Mouse (Mus musculus) left cerebral cortex, adult 2 months (tissue): ENCODE measurements around the gene Ugt2b38. TPM values are rescaled to one million over a fixed set of nuclear protein-coding genes. Genes with fewer than 3 reads are reported as not detected.
A peak's percentile ranks its signal among the peaks of the same experiment; 100 is the strongest.
"Not testable (repeated sequence)": the region's sequence is repeated elsewhere in the genome, so short reads cannot be mapped to it uniquely, and the experiment has no call there.

Source experiments
- DNase-seq, 2 experiments: peaks; one replicate each; pipeline ENCODE4 v3.0.0; 2021 to 2022; ENCODE audit warnings: low spot score in 2 of 2, mixed read lengths in 1 of 2; ENCODE audit errors: extremely low spot score in 1 of 2
- H3K27ac ChIP-seq: fragments of 200-600 bp; 2 replicates; pipeline ENCODE4 v1.8.1; 2022
- H3K4me3 ChIP-seq: fragments of 200-600 bp; 2 replicates; pipeline ENCODE4 v1.8.1; 2022
- CTCF ChIP-seq: fragments of 200-600 bp; IDR thresholded peaks from 2 replicates; pipeline ENCODE4 v1.8.1; 2022; ENCODE audit warnings: antibody characterized with exemption, mild to moderate bottlenecking, moderate library complexity
- intact Hi-C: fragments of 180-260 bp; cut with DNase I; formaldehyde crosslinking; loops from one replicate; pipeline ENCODE4 v1.15.1; 2025
- long read RNA-seq, 2 experiments: library from polyadenylated mRNA; stranded (forward); transcript quantifications; one replicate each; pipeline ENCODE4 v2.0.0; 2021; ENCODE audit warnings: borderline mapping rate in 2 of 2
- total RNA-seq, 2 experiments: library from RNA; stranded (reverse); gene quantifications; 2 replicates each; pipeline ENCODE4 v1.2.3; 2021

Ugt2b38 gene
- not detected for total RNA-seq
- long read RNA-seq, experiment 1, result 0 reads
- long read RNA-seq, experiment 2, result 0 reads

DNA sequence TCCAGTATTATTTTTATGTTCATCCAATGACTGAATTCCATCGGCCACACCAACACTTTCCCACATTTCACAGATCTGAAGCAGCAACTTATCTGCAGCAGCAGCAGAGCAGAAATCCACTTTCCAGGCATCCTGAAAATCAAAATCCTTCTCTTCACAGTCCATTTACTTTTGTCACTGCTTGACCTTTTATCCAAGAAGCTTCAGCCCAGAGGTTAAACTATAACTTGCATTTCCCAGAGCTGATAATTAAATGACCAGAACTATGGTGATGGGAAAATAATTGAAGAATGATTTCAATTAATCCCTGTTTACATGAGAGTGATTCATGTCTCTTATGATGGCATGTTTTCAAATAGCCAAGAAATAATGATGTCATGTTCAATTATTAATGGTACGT lies at the start of gene Ugt2b38:
Ugt2b38 (minus strand) TSS at position 163 of the 400 bp plus-strand sequence.
- DNase-seq, intact Hi-C loops: not testable (repeated sequence)

DNA sequence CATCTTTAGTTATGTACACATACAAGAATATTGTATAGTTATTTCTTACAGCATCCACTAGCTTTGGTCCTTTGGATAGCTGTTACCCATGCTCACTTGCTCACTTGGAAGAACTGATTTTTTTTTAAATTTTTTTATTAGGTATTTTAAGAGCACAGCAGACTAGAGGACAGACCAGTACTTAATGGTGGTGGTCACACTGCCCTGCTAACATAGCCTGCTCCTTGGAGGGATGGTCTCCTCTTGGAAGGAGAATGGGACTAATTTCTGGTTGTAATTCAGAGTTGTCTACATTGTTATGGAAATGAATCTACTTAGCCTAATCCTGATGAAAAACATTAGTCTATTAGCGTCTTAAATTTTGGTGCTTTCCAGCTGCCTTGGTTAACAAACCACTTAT lies 34.8 kb upstream of the Ugt2b38 start:
- DNase-seq, result no peak
- TF ChIP-seq CTCF, result no peak
- H3K27ac ChIP-seq, result no peak overlapping the region
- H3K4me3 ChIP-seq, result no peak overlapping the region
- intact Hi-C loops, result no loop called here

More for the DNA sequence above, at the start of gene Ugt2b38:
- not testable (repeated sequence) for H3K27ac ChIP-seq, H3K4me3 ChIP-seq

DNA sequence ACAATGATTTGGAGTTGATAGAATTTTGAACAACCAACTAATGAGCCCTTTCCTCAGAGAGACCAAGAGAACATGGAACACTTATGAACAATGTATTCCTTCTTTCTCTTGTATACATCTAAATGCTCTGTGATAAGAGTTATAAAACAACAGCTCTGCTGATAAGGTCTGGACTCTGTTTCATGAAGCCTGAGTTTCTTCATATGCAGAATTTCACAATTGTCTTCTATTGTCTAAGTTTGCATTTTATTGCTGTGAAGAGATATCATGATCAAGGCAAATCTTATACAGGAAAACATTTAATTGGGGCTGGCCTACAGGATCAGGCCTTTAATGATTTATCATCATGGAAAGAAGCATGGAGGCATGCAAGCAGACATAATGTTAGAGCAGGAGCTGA lies 33.7 kb upstream of the Ugt2b38 start:
- Histone ChIP-seq H3K27ac (no peak overlapping the region), H3K4me3 (no peak overlapping the region)
- no peak for TF ChIP-seq CTCF
- intact Hi-C loops, result no loop called here
- DNase-seq, result no peak

DNA sequence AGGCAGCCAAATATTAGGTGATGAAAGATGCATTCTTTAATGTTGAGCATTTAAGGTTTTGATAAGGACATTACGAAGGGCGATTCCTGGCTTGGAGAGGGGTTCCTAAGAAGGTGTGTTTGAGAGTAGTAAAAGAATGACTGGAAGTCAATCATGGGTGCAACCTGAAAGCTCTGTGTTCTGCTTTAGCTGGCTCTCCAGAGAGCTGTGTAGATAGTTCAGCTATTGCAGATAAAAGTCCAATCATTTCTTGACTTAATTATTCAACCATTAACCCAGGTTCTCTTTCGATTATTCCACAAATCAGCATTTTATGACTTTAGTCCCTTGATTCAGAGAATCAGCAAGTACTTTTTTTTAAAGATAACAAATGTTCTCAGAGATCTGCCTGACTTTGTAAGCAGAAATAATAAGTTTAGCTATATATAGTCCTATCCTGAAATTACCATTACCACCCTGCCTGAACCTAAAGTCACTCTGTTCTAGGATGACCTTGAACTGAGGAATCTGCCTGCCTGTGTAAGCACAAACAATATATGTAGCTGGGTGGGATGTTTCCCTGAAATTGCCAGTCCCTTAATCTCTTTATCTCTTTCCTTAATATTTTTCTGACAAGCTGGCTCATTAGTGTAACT lies 32.3 kb upstream of the Ugt2b38 start:
- Histone ChIP-seq H3K27ac (no peak overlapping the region), H3K4me3 (no peak overlapping the region)
- DNase-seq, result no peak
- TF ChIP-seq CTCF, result no peak
- intact Hi-C loops, result no loop called here

DNA sequence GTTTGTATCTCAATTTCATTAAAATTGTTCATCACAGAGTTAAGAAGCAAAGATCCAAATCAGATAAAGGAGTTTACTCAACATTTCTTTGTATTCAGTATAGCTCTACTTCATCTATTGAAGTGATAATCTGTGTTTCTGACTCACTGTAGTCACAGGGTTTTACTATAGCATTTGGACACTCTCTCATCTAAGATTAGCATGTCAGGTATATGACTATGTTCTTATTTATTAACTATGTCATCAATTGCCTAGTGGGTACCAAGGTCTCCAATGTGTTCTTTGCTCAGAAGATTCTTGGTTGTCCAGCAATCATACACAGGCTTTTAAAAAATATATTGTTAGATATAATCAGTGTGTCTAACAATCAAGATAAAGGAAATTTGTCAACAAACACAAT lies 31.5 kb upstream of the Ugt2b38 start:
- intact Hi-C loops, result no loop called here
- Histone ChIP-seq H3K27ac (no peak overlapping the region), H3K4me3 (no peak overlapping the region)
- no peak for TF ChIP-seq CTCF
- no peak for DNase-seq

DNA sequence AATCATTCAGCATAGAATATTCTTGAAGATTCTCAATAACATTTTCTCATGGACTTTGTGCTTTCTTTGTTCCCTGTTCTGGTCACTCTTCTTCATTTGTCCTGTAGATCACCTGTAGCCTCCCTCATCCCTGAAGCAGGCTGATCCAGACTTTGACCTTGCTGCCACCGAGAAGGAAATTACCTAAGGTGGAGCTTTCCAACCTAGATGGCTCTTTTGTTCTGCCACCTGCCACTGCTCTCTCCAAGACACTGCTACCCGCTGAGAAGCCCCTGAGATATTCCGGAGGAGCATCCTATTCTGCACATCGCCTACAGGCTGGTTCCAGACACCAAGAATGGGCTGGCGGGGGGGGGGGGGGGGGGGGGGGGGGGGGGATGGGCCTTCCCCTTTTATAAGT lies 28.5 kb upstream of the Ugt2b38 start:
- DNase-seq, H3K27ac ChIP-seq, intact Hi-C loops, H3K4me3 ChIP-seq: not testable (repeated sequence)

DNA sequence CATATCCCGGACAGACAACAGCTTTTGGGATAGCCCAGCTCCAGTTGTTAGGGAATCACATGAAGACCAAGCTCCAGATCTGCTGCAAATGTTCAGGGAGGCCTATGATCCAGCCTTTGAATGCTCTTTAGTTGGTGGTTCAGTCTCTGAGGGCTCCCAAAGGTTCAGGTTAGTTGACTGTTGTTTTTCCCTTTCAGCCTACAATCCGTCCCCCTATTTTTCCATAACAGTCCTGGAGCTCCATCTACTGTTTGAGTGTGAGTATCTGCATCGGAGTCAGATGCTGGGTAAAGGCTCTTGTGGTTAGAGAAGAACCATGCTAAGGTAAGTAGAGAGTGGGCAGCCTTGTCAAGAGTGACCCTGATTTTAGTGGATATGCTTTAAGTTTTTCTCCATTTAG lies 12.3 kb upstream of the Ugt2b38 start:
- Histone ChIP-seq H3K4me3 (no peak overlapping the region), H3K27ac (no peak overlapping the region)
- TF ChIP-seq CTCF, result peak; percentile 60
- DNase-seq, result peak in 1 of 2 experiments; percentile 8
- intact Hi-C loops, result loop anchor here (10.0 kb wide), 3 partner anchors 291 to 581 kb away; partner anchors contain the start of gene Ugt2b5

DNA sequence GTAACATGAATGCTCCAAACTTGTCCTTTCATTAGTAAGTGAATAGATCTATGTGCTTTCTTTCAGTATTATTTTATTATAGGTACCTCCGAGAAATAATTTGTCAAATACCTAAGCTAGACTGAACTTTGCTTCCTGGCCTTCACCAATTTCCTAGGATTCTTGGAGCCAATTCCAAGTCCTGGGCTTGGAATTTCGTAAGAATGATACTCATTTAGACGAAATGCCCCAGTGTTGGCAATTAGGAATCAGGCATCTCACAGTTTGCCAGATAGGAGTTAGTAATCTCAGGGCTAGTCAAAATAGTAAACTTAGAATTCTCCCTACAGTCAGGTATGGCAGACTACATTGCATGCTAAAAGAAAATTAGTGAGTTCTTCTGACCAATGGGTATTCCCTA lies 1.7 kb upstream of the Ugt2b38 start:
- Histone ChIP-seq H3K27ac (no peak overlapping the region), H3K4me3 (no peak overlapping the region)
- intact Hi-C loops, result no loop called here
- TF ChIP-seq CTCF, result no peak
- DNase-seq, result no peak

DNA sequence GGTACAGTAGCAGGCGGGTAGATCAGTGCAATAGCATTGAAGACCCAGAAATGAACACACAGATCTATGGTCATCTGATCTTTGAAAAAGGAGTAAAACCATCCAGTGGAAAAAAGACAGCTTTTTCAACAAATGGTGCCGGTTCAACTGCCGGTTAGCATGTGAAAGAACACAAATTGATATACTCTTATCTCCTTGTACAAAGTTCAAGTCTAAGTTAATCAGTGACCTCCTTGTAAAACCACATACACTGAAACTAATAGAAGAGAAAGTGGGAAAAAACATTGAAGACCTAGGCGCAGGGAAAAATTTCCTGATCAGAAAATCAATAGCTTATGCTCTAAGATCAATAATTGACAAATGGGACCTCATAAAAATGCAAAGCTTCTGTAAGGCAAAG lies 27.0 kb downstream of the Ugt2b38 start:
- no peak overlapping the region for H3K4me3 ChIP-seq
- no peak for TF ChIP-seq CTCF
- no peak for DNase-seq
- H3K27ac ChIP-seq, result no peak overlapping the region
- intact Hi-C loops, result no loop called here

DNA sequence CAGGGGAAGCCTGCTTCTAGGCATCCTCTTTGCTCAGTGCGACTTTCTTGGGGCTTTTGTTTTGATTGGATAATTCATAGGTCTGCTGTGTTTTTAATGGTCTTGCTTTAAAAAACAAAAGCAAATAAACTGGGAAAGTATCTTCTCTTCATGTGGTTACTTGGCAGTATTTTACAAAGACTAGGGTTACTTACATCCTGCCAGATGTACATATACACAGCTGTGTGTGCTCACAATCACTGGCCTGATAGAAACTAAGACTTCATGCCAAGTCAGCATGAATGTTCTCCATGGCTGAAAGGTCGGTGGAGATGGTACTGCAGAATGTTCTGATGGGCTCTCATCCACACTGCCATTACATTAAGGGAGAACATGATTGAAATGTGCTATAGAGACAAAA lies 33.2 kb downstream of the Ugt2b38 start:
- Histone ChIP-seq H3K4me3 (no peak overlapping the region), H3K27ac (no peak overlapping the region)
- no peak for TF ChIP-seq CTCF
- intact Hi-C loops, result no loop called here
- DNase-seq, result no peak

DNA sequence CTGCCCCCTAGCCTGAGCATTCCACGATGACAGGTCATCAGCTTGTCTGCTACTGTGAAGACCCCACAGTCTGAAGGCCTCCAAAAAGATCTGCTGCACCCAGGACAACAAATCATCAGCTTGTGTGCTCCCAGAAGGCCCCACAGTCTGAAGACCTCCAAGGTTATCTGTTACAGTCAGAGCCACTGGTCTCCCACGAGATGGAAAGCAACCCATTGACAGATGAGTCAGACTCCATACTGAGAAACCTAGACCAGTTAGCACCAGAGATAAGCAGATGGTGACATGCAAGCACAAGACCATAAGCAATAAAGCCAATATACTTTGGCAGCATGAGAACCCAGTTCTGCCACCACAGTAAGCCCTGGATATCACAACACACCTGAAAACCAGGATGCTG lies 43.8 kb downstream of the Ugt2b38 start:
- TF ChIP-seq CTCF, result no peak
- H3K4me3 ChIP-seq, result no peak overlapping the region
- no peak for DNase-seq
- H3K27ac ChIP-seq, result no peak overlapping the region
- intact Hi-C loops, result no loop called here

DNA sequence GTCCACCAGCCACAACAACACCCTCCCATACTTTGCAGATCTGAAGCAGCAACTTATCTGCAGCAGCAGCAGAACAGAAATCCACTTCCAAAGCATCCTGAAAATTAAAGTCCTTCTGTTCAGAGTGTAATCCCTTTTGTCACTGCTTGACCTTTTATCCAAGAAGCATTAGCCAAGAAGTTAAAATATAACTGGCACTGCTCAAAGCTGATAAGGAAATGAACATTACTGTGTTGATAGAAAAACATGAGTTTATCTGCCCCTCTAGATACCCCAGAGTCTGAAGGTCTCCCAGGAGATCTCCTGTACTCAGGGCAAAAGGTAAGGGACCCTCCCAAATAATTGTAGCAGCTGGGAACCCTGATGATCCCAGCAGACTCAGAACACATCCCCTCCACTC lies 44.2 kb downstream of the Ugt2b38 start:
- intact Hi-C loops, result no loop called here
- H3K27ac ChIP-seq, result no peak overlapping the region
- DNase-seq, result no peak
- TF ChIP-seq CTCF, result no peak
- H3K4me3 ChIP-seq, result no peak overlapping the region

DNA sequence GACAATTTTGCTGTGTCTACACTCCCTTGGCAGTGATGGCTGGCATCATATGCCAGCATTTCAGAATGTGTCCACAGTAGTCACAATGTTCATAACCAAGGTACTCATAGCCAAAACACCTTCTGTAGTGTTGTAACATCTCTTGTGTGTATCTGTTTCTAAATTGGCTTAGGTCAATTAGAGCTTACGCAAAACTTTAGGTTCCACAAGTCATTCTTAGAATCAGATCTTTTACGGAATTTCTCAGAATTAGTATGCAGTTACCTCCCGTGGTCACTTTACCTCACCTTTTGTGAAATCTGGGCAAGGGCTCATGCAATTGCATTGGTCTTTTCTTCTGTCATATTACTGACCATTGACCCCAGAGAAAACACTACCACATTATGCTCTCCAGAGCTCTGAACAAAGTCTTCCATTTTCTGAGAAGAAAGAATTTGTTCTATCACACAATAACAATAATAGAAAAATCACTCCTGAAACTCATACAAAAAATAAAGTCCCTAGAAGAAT lies 48.1 kb downstream of the Ugt2b38 start:
- DNase-seq, result no peak

More for the DNA sequence above, 48.1 kb downstream of the Ugt2b38 start:
- TF ChIP-seq CTCF, result no peak
- Histone ChIP-seq H3K27ac (no peak overlapping the region), H3K4me3 (no peak overlapping the region)
- intact Hi-C loops, result no loop called here
